ENCODE assay signal across 20 mouse cellular contexts in the genomic region with DNA sequence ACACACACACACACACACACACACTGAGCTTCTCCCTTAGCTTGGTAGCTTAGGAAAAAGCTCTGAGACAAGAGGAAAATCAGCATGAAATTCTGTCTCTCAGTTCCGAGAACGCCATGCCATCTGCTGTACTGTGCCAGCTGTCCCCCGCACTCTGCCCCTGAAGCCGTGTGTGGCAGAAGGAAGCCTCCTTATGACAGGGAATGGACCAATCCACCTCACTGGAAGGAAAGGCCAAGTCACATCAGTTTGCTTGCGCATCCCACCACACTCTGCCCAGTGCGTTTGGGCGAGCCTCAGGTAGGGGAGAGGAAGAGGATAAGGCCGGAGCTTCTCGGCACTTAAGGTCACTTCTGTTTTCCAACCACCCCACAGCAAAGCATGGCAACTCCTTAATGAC.
DNase-seq lines count a peak whose midpoint lies in the region; ATAC-seq lines count a peak whose summit lies in the region.
"Had no signal": no experiment of that assay in that cellular context is flagged by ENCODE, and none has a peak within 500 bp of the region (broad histone marks: within the 10 kb centered on the region; RNA-seq: fewer than 3 reads in every experiment).

No protein-coding gene starts in this region.

- no peak overlapping the region for H3K4me3 ChIP-seq in neural tube, embryonic 12.5 days
- H3K4me3 ChIP-seq in neural tube, embryonic 15.5 days (replicated peaks): no peak overlapping the region
- no peak overlapping the region for H3K4me3 ChIP-seq in hindbrain, embryonic 15.5 days
- no peak overlapping the region for H3K4me3 ChIP-seq in neural tube, embryonic 14.5 days (ENCODE audit: low read depth, low read length)
- H3K4me3 ChIP-seq: heart, embryonic 12.5 days; limb, embryonic 10.5 days; liver, embryonic 13.5 days had no signal

- no peak overlapping the region for H3K9ac ChIP-seq in neural tube, embryonic 12.5 days
- no peak overlapping the region for H3K9ac ChIP-seq in neural tube, embryonic 15.5 days (replicated peaks)
- H3K9ac ChIP-seq in hindbrain, embryonic 15.5 days: no peak overlapping the region
- H3K9ac ChIP-seq in neural tube, embryonic 14.5 days (replicated peaks; ENCODE audit: low read depth, low read length): no peak overlapping the region
- H3K9ac ChIP-seq: heart, embryonic 12.5 days; liver, embryonic 13.5 days had no signal

- H3K27me3 ChIP-seq in neural tube, embryonic 12.5 days (replicated peaks): no peaks in the 10 kb centered on the region
- no peaks in the 10 kb centered on the region for H3K27me3 ChIP-seq in neural tube, embryonic 15.5 days (replicated peaks)
- no peaks in the 10 kb centered on the region for H3K27me3 ChIP-seq in hindbrain, embryonic 15.5 days
- no peaks in the 10 kb centered on the region for H3K27me3 ChIP-seq in neural tube, embryonic 14.5 days (ENCODE audit: control insufficient read depth, insufficient read depth, low read length)
- H3K27me3 ChIP-seq: heart, embryonic 12.5 days; liver, embryonic 13.5 days had no signal

- WGBS in neural tube, embryonic 12.5 days: 64% methylated on average over 9 of the region's 9 CpGs
- 59% methylated on average over 9 of the region's 9 CpGs for WGBS in neural tube, embryonic 15.5 days
- WGBS in hindbrain, embryonic 15.5 days: 67% methylated on average over 9 of the region's 9 CpGs
- 58% methylated on average over 9 of the region's 9 CpGs for WGBS in neural tube, embryonic 14.5 days

- H3K4me2 ChIP-seq in neural tube, embryonic 12.5 days (replicated peaks): no peak overlapping the region
- H3K4me2 ChIP-seq in neural tube, embryonic 15.5 days: no peak overlapping the region
- no peak overlapping the region for H3K4me2 ChIP-seq in hindbrain, embryonic 15.5 days
- H3K4me2 ChIP-seq in neural tube, embryonic 14.5 days (ENCODE audit: low read depth, low read length): no peak overlapping the region
- H3K4me2 ChIP-seq: heart, embryonic 12.5 days; liver, embryonic 13.5 days had no signal

- intact Hi-C loops in left cerebral cortex, postnatal 36 days (cut with DNase I): no loop called here

- no peaks in the 10 kb centered on the region for H3K9me3 ChIP-seq in neural tube, embryonic 12.5 days
- no peaks in the 10 kb centered on the region for H3K9me3 ChIP-seq in neural tube, embryonic 15.5 days (replicated peaks)
- H3K9me3 ChIP-seq in hindbrain, embryonic 15.5 days: no peaks in the 10 kb centered on the region
- H3K9me3 ChIP-seq in neural tube, embryonic 14.5 days (ENCODE audit: control insufficient read depth, low read length): no peaks in the 10 kb centered on the region
- H3K9me3 ChIP-seq: heart, embryonic 12.5 days; limb, embryonic 10.5 days; liver, embryonic 13.5 days had no signal

- H3K36me3 ChIP-seq in neural tube, embryonic 12.5 days: no peaks in the 10 kb centered on the region
- no peaks in the 10 kb centered on the region for H3K36me3 ChIP-seq in neural tube, embryonic 15.5 days
- no peaks in the 10 kb centered on the region for H3K36me3 ChIP-seq in hindbrain, embryonic 15.5 days
- H3K36me3 ChIP-seq in neural tube, embryonic 14.5 days (ENCODE audit: control insufficient read depth, insufficient read depth, low read length): no peaks in the 10 kb centered on the region
- H3K36me3 ChIP-seq: heart, embryonic 12.5 days; limb, embryonic 10.5 days; liver, embryonic 13.5 days had no signal

- H3K4me1 ChIP-seq in neural tube, embryonic 12.5 days: peaks cover 6% of the 10 kb centered on the region; the same call in 1 of the 2 replicates
- H3K4me1 ChIP-seq in neural tube, embryonic 15.5 days: no peaks in the 10 kb centered on the region
- no peaks in the 10 kb centered on the region for H3K4me1 ChIP-seq in hindbrain, embryonic 15.5 days (replicated peaks)
- H3K4me1 ChIP-seq in neural tube, embryonic 14.5 days (ENCODE audit: control insufficient read depth, insufficient read depth, low read length): no peaks in the 10 kb centered on the region
- H3K4me1 ChIP-seq: heart, embryonic 12.5 days; liver, embryonic 13.5 days had no signal

- peak; percentile 66 to 71 for DNase-seq in cerebellum, postnatal 10 days
- DNase-seq in kidney, postnatal 4 days: no peak
- no peak for DNase-seq in left cerebral cortex, postnatal 36 days (ENCODE audit: low spot score in 2 of 2)
- DNase-seq: adrenal gland, postnatal 36 days; cerebellum, adult 18-20 months; embryo, embryonic 11 days; gastrocnemius, postnatal 36 days; heart, postnatal 4 days; kidney, adult 11 months; kidney, postnatal 10 days; liver, embryonic 13.5 days; lung, postnatal 14 days; thymus, postnatal 4 days had no signal

- no peak for ATAC-seq in cerebellum, adult (ENCODE audit: insufficient number of reproducible peaks, low FRiP score, low TSS enrichment)
- ATAC-seq in neural tube, embryonic 12.5 days (ENCODE audit: low FRiP score, low read depth): peak; percentile 61; the same call in 1 of the 2 replicates
- no peak for ATAC-seq in neural tube, embryonic 15.5 days (ENCODE audit: low FRiP score)
- peak; percentile 59; the same call in 1 of the 2 replicates for ATAC-seq in hindbrain, embryonic 15.5 days (ENCODE audit: low FRiP score, low read depth)
- peak; percentile 51; the same call in 1 of the 2 replicates for ATAC-seq in neural tube, embryonic 14.5 days (ENCODE audit: low read depth)

- H3K27ac ChIP-seq in neural tube, embryonic 12.5 days: no peak overlapping the region
- no peak overlapping the region for H3K27ac ChIP-seq in neural tube, embryonic 15.5 days (replicated peaks)
- H3K27ac ChIP-seq in hindbrain, embryonic 15.5 days (replicated peaks): no peak overlapping the region
- no peak overlapping the region for H3K27ac ChIP-seq in neural tube, embryonic 14.5 days (ENCODE audit: low read depth, low read length)
- H3K27ac ChIP-seq: limb, embryonic 10.5 days; liver, embryonic 13.5 days had no signal

Comparison
In these comparisons a context has a peak if more than half of its experiments do, and no peak if none do; other contexts are left out.
1. ATAC-seq: peak in neural tube, embryonic 12.5 days (single experiment), hindbrain, embryonic 15.5 days (single experiment) and neural tube, embryonic 14.5 days (single experiment); none in cerebellum, adult (single experiment) and neural tube, embryonic 15.5 days (single experiment).
2. DNase-seq: peak in cerebellum, postnatal 10 days (2 of 2); none in kidney, postnatal 4 days (0 of 2) and left cerebral cortex, postnatal 36 days (0 of 2).